Mouse (Mus musculus) gastrocnemius, postnatal 4 days (tissue): Measurements from ENCODE around the gene Angpt4. TPM values are rescaled to one million over a fixed set of nuclear protein-coding genes. Genes with fewer than 3 reads are reported as not detected.

ENCODE experiments used
- DNase-seq, 2 experiments: peaks; one replicate each; pipeline ENCODE4 v3.0.0; 2021 to 2022; ENCODE audit warnings: low spot score in 2 of 2, mixed read lengths in 2 of 2
- total RNA-seq, 2 experiments: library from RNA; stranded (reverse); gene quantifications; 2 replicates each; pipeline ENCODE4 v1.2.3; 2021

Gene Angpt4
- total RNA-seq, 2 experiments from 2014 or later: 0.18 to 0.37 TPM

DNA sequence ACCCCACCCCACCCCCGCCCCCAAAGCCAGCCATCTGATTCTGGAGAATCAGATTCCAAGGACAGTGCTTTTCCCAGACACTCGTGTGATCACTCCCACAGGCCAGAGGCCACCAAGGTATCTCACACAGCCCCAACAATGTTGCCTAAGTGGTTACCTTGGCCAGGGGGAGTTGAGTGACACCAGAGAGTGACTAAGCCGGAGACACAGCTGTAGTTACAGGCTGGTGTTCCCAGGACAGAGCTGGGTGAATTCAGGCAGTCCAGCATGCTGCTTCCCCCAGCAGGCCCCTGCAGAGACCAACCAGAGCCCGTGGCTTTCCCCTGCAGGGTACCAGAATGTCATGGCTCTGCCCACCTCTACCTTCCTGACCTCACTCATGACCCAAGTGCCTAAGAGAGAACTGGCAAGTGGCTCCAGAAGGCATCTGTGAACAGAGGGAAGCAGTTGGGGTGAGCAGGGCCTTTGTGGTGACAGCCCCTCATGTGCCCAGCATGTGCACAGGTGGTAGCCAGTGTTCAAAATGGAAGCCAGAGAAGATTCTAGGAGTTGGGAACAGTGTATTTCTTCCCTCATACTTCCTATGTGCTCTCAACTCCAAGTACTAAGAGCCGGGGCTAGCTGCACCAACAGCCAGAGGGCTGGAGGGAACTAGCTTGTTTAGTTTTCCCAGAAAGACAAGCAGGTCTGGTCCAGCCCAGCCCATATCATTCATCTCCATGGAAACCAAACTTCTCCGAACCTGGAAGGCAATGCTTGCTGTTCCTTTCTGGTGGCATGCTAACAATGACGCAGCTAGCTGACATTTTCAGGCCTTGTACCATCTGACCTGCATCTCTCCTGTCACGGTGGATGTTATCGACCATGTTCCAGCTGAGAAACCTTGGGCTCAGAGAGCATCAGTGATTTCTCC is 50.5 kb downstream of the Angpt4 start:
- no peak for DNase-seq

DNA sequence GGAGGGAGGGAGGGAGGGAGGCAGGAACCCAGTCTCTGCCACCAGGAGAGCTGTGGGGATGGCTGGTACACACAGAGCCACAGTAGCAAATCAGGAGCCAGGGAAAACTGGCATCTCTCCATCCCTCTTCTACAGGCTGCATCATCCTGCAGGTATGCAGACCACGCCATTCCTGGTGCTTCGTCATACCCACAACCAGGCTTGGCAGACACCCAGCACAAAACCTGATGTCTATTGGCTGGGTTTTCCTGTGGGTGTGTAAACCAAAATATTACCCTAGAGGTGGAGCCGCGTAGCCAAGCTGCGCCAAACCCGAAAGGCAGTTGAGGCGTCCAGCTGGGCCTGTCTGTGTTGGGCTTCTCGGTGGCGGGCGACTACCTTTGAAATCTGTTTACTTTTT is 51.5 kb downstream of the Angpt4 start:
- DNase-seq: no peak

DNA sequence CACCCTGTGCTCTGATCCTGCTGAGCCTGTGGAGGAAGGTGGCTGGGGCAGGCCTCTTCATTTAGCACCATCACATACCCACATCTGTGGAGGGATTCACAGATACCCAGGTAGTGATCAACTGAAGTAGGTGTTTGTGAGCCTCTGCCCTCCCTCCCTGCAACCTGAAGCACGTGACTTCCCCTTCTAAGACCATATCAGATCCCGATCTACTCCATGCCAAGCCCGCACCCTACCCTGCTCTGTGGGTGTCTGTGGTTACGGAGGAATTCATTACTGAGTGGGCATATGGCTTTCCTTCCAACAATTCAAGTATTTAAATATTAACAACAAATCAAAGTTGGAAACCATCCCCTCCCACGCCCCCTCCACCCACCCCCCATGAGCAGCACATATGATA is 52.3 kb downstream of the Angpt4 start:
- no peak for DNase-seq

DNA sequence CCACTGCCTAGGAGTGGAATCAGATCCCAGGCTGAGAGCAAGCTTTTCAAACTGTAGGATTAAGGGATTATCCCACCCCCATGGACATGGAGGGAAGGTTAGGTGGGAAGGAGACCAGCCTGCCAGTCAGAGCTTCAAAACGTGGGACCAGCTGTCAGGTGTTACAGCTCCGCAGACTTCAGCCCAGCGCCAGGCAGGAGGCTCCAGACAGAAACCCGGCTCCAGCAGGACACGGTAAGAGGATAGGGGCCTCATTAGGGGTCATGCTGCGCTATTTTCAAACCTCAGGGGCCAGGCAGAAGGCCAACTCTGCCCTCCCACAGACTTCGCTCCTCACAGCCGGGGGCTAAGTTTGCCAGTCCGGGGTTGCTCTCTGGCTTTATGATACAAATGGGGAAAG is 53.0 kb downstream of the Angpt4 start:
- no peak for DNase-seq

DNA sequence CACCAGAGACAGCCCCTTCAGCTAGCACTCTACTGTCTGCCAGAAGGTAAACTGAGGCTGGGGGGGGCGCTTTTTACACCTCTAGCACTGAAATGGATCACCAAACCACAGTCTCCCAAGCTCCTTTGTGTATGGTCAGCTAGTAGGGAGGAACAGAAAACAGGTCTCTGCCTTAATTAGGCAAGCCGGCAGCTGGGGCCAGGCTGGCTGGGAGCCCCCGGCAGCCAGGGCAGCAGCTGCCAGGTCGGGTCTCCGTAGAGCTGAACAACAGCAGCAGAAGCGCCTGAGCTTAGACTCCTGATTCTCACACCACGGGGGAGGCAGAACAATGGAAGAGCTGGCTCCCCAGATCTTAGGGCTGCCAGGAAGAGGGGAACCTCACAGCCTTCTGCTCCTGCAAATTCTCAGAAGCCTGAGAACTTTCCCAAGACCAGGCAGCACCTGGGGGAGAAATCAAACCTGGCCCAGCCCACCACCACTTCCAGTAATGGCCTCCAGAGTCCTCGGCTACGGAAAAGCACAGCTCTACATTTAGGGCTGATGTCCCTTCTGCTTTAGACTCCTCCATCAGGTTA is 56.3 kb downstream of the Angpt4 start:
- DNase-seq: peak in 1 of 2 experiments; percentile 47

DNA sequence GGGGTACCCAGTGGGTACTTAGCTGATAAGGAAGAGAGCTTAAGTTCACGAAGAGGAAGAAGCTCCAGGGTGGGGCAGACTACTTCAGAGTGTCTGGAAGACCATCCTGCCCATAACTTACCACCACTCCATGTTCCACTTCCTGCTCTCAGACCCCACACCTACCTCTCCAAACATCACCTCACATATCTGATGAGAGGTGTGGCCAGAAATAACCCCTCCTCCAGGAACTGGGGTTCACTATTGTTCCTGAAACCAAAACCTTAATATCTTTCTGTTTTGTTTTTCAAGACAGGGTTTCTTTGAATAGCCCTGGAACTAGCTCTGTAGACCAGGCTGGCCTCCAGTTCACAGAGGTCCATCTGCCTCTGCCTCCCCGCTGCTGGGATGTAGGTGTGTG is 56.8 kb downstream of the Angpt4 start:
- no peak for DNase-seq

DNA sequence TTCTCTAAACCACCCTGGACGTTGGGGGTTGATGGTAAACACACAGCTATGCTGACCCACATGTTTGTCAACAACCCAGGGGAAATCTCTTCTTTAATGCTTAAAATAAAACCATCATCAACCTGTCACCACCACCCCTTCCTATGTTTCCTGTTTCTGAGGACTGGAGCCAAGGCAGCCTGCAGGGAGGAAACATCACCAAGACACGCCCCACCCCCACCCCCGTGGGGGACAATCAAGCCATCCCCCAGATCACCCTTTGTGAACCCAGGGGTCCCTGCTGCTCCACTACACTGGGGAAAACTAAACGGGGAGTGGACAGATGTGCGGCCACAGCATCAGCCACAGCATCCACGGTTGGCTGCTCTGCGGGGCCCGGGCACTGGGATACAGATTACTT is 57.4 kb downstream of the Angpt4 start:
- no peak for DNase-seq

DNA sequence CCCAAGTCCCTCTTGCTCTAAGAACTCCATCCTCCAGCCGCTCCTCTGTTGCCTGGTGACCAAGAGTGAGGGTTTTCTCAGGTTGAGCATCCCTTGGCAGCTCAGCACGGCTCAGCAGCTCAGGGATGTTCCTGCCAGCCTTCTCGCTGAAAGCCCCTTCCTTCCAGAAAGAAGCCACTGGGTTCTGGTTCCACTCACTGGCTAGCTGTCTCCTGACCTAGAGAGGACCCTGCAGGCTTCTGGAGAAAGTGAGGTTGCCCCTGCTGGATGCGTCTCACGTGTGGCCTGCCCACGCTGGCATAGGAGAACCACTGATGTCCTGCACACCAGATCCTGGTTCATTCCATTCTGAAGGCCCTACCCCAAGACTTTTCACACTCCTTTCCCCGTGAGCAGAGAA is 58.0 kb downstream of the Angpt4 start:
- DNase-seq: no peak

DNA sequence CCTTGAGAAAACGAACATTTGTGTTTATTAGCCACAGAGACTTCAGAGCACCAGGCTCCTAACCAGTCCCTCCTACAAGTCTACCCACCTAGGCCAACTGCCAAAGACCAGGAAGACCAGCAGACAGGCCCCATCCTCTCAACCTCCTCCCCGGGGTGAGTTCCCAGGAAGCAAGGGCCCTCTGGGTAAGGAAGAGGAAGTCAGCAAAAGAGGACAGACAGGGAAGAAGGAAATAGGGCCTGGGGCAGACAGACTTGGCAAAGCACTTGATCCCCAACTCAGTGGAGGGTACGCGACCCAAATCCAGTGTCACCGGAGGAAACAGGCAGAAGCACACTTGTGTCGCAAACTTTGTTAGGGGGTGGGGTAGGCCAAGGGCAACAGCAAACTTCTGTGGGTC is 58.4 kb downstream of the Angpt4 start:
- DNase-seq: no peak

DNA sequence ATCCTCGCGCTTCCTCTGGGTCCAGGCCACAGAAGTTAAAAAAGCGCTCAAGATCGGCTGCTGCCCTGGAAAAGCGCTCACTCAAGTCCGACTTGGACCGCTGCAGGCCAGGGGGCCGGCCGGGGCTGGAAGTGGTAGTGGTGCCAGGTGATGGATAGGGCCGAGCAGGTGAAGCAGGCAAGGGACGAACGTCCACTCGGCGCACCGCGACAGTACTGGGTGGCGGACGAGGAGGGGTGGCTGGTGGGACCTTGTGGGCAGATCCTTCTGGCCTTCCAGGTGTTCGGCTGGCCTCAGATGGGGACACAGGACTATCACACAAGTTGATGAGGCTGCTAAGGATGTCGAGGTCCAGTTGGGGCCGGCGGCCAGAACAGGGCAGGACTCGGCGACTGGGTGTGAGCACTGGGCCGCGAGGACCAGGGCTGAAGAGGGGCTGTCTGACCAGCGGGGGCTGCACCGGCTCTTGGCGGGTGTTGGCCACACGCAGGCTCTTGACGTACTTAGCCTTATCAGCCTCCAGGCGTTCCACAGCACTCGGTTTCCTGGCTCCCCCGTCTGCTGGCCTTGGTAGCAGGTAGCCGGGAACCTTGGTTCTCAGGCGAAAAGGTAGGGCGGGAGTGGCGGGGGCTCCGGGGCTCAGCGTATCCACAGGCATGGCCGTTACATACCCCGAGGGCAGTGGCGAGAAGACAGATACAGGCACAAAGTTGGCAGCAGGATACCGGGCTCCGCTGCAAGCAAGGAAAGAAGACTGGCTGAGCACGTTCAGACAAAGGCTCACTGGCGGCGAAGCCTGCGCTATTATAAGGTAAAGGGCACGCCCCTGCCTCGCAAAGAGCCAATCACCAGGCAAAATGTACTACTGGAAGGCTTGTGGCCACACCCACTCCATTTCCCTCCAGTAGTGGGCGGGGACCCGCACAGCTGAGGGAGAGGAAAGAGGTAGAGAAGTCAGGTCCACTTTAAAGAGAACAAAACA is 59.5 kb downstream of the Angpt4 start:
- peak in 1 of 2 experiments; percentile 62 for DNase-seq

DNA sequence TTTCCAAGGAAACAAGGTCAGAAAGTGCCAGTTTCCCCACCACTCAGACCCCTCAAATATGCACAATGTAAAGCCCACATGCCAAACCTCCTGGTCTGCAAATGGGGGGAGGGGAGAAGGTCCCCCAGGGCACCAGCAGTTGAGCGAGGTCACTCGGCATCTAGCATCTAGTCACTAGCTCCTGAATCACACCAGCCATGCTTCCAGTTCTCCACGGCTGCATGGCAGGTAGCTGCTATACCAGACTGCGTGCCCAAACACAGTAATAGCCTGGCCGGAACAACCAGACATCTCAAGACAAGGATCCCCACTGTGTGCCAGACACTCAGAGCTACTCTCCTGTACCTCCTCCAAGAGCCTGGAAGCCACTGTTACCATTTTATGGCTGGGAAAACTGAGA is 60.7 kb downstream of the Angpt4 start:
- no peak for DNase-seq

DNA sequence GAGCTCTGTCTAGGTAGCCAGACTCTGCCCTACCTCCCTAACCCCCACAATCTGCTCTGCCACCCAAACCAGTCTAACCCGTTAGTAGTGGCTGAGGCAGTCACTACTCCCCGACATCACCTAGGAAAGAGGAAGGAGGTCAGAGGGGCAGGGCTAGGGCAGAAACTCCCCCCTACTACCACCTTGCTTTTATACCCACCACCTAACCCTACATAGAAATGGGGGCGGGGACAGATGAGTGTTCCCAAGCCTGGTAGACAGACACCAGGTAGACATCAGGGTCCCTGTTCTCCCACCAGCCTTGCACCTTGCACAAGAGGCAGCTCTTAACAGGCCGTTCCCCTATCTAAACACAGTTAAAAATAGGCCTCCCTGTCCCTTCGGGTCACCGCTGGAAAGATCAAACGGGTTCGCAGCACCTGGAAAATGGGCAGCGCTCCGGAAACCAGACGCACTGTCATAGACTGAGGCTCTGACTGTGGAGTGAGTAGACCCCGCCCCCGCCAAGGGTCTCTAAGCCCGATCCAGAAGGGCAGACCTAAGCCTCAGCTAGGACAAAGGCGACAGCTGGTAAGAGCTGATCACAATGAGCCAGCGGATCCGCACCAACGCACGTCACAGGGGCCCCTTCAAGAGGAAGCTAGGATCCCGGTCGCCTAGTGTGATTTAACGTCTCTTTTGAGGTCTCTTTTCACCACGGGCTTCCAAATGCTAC is 62.0 kb downstream of the Angpt4 start:
- DNase-seq: no peak

DNA sequence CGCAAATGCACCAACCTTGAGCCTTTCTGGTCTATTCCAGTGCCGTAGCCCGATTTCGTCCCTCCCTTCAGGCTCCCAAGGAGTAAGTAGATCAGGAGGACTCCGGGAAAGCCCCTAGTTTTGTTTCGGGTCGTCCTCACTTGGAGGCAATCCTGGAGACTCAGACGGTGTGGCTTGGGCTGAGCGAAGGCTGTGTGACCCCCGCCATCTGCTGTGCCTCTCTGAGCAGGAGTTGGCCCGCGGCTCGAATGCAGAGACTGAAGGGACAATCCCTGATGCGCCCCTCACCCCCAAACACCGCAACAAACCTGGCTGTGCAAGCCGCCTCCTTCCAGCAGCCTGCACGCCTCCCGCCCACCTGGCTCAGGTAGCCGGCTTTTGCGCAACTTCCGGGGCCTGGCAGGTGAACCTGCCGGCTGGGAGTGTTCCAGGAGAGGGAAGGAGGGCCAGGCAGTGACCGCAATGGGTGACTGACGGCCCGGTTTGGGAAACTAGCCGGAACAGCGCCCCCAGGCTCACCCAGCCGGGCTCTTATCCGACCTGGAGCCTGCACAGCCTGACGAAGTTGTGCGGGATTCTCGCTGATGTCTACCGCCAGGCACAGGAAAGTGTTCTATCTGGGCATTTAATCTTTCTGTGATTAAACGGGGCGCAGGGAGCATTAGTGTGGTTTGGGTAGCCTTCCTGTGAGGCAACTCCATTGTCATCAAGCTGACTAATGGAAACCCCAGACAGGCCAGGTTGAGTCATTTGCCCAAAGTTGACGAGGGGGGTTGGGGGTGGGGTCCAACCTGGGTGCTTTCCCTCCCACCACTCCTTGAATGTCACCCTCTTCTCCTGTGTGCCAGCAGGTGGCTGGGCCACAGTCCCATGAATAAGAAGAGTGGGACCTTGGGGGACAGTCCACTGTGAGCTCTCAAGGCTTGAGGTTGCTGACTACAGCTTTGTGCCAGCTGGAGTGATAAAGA is 62.9 kb downstream of the Angpt4 start:
- no peak for DNase-seq

DNA sequence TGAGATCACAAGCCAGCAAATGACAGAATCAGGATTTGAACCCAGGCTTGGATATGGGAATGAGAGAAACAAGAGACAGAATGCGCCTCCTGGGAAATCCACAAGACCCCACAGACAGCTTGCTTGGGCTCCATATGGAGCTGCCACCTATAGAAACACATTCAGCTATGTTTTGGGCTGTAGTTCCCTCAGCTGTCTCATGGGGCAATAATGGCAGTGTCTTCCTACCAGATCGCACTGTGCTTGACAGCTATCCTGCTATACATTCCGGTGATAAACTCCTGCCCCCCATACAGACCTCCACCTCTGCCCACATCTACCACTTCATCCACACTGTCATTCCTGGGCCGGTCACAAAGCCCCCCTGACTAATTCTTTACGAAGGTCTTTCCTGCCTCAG is 64.3 kb downstream of the Angpt4 start:
- no peak for DNase-seq

DNA sequence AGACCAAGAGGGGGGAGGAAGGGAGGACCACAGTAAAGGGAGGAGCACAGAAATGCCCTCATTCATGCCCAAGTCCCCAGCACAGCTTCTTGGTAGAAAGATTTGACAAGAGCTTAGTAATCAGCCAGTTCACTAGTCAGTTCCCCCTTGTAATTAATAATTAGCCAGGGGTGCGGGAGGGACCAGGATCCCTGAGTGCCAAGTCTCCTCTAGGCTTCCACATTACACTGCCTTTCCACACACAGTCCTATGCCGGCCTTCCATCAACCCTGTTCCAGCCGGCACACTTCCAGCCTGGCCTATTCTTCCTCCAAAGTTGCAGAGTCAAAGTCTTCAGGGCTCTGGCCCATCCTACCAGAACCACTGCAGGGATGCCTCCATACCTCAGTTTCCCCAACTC is 65.1 kb downstream of the Angpt4 start:
- no peak for DNase-seq

DNA sequence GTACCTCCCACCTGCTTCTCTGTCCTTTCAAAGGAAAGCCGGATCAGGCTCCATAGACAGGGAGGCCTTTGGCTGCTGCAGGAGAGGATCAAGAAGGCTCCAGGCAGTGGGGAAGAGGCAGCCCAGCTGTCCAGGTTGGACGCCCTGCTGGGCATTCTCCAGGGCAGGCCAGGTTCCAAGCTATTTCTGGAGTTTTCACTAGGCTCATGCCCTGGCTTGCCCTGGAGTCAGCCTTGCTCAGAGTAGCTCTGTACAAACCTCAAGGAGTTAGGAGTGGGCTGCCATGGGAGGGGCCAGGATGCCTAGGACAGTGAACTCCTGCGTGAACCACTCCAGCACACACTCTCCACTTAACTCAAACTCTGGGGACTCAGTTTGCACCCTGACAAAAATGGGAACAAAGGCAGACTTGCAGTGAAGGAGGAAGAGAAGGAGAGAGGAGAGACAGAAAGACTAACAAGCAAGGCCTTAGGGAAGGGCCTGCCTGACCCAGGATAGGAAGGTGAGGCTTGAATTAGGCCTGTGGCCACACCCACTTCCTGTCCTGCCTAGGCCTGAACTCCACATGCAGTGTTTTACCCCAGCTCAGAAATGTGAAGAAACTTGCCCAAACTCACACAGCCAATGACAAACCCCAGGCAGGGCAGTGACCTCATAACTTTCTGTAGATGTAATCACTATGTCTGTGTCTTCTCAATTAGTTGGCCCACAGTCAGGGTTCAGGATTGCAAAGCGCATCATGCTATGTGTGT is 66.9 kb downstream of the Angpt4 start:
- peak in 1 of 2 experiments; percentile 54 for DNase-seq

DNA sequence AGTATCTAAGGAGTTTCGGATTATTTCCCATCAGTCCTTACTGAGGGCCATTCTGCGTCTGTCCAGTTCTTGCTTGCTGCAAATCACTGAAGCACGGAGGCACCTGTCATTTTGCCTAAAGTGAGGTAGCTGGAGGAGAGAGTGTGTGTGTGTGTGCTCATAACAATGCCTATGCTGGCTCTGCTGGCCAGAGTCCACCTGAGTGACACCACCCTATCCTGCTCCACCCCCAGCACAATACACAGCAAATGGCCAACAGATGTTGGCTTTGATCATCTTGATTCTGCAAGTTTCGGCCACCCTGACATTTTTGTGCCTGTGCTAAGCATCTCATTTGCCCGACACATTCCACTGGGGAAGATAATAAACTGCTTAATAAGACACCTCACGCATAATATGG is 67.5 kb downstream of the Angpt4 start:
- no peak for DNase-seq

DNA sequence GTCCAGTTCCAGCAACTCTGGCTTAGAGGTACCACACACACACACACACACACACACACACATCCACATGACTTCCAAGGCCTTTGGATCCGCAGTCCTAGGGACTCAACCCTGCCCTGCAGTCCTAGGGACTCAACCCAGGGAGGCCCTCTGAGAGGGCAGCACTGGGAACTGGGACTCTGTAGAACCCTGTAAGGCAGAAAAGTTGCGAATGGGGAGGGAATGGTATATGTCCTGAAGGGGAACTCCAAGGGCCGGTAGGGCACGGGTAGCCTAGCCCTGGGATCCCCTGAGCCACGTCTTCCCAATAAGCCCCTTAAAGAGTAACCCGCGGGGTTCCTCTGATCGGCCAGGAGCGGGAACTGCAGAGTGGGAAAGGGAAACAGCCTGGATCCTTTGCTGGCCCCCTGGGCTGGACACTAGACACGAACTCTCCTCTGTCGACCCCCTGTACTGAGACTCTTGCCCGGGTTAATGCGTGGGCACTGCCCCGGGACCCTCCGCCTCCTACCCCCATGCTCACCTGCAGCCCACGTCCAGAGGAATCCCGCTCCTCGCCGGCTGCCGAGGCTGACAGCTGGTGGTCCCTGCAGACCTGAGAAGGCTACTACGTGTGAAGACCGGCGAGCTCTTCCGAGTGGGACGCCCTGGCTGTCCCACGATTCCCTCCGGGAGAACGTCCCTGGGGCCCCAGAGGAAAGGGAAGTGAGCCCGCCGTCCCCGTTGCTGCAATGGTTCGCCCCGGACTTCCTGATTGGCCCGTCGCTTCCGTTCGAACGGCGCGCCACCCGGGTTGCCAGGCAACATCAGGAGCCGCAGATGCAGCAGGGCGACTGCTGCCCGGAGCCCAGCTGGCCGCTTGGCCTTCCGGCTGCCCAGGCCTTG is 68.7 kb downstream of the Angpt4 start, which contains the start of gene Fam110a:
TSS of gene Fam110a (minus strand) at position 750 of the 885 bp plus-strand sequence.
- DNase-seq: peak; percentile 83 to 90
